In genomic region chrX:105924326-105925070, GRCm38 (mm10) we compare ENCODE assay signal across 23 mouse cellular contexts. TPM values are rescaled to one million over a fixed set of nuclear protein-coding genes. Genes with fewer than 3 reads are reported as not detected.
DNase-seq lines count a peak whose midpoint lies in the region; TF ChIP-seq lines count a peak whose summit lies in the region.
"Had no signal": no experiment of that assay in that cellular context is flagged by ENCODE, and none has a peak within 500 bp of the region (broad histone marks: within the 10 kb centered on the region; RNA-seq: fewer than 3 reads in every experiment).

No protein-coding gene starts in this region.

- H3K9me3 ChIP-seq in ES-Bruce4 (replicated peaks; ENCODE audit: control insufficient read depth, insufficient read depth, low read length, poor library complexity, severe bottlenecking): no peaks in the 10 kb centered on the region
- no peaks in the 10 kb centered on the region for H3K9me3 ChIP-seq in ES-E14 (ENCODE audit: control insufficient read depth, insufficient read depth, low read depth, low read length)
- H3K9me3 ChIP-seq: embryonic facial prominence, embryonic 12.5 days; forebrain, embryonic 13.5 days; forebrain, embryonic 15.5 days had no signal

- H3K27ac ChIP-seq in ES-Bruce4 (ENCODE audit: insufficient read depth, low read length) (peak overlapping the region; percentile 98), ES-E14 (ENCODE audit: insufficient read depth, low read depth, low read length, poor library complexity, severe bottlenecking) (peak overlapping the region; percentile 81; the same call in 1 of the 2 replicates)
- H3K27ac ChIP-seq in bone marrow macrophage, adult 2 months (ENCODE audit: insufficient read depth, low read depth, low read length): peak overlapping the region; percentile 36
- H3K27ac ChIP-seq: embryonic facial prominence, embryonic 10.5 days; embryonic facial prominence, embryonic 12.5 days; forebrain, embryonic 13.5 days; forebrain, embryonic 15.5 days had no signal

- no peaks in the 10 kb centered on the region for H3K27me3 ChIP-seq in ES-Bruce4 (ENCODE audit: control insufficient read depth, insufficient read depth, low read length, poor library complexity, severe bottlenecking)
- H3K27me3 ChIP-seq: CH12.LX; embryonic facial prominence, embryonic 12.5 days; forebrain, embryonic 13.5 days; forebrain, embryonic 15.5 days; Patski had no signal

- H3K4me1 ChIP-seq in ES-Bruce4 (ENCODE audit: control insufficient read depth, insufficient read depth, low read length): no peaks in the 10 kb centered on the region
- peaks cover 2% of the 10 kb centered on the region in 2 experiments; a peak in 2 of 4 replicates for H3K4me1 ChIP-seq in ES-E14 (ENCODE audit: control insufficient read depth in 2 of 2, insufficient read depth in 2 of 2, low read length in 2 of 2, poor library complexity in 1 of 2)
- peaks cover 15% of the 10 kb centered on the region for H3K4me1 ChIP-seq in bone marrow macrophage, adult 2 months (ENCODE audit: control insufficient read depth, insufficient read depth, low read length)

- TF ChIP-seq EP300 in ES-Bruce4 (IDR thresholded peaks at IDR 0.05; ENCODE audit: insufficient read depth, low read depth, low read length): no peak

- H3K4me3 ChIP-seq in ES-Bruce4 (ENCODE audit: low read depth, low read length): peak overlapping the region; percentile 48; the same call in 1 of the 2 replicates
- peak overlapping the region in 1 of 2 experiments; percentile 16; a peak in 2 of 4 replicates for H3K4me3 ChIP-seq in ES-E14 (ENCODE audit: insufficient read depth in 1 of 2, low read depth in 1 of 2, low read length in 2 of 2, poor library complexity in 1 of 2, severe bottlenecking in 1 of 2)
- H3K4me3 ChIP-seq in bone marrow macrophage, adult 2 months (ENCODE audit: insufficient read depth, low read length): no peak overlapping the region
- H3K4me3 ChIP-seq: embryonic facial prominence, embryonic 10.5 days; embryonic facial prominence, embryonic 12.5 days; forebrain, embryonic 13.5 days; forebrain, embryonic 15.5 days had no signal

- in situ Hi-C loops in ES-E14 (cut with MboI; ENCODE audit: low sequenced_read_pairs in 2 of 2, unreplicated experiment in 2 of 2): loop anchor here in 1 of 2 experiments (10.0 kb wide), 1 partner anchor 250 kb away; no protein-coding TSS in a partner anchor

- peak; percentile 25 for DNase-seq in ES-E14 (ENCODE audit: low read depth, low spot score)
- peak; percentile 90 for DNase-seq in R1 (ENCODE audit: low read depth, low spot score)
- no peak for DNase-seq in adrenal gland, adult 18-20 months (ENCODE audit: low spot score in 2 of 2)
- DNase-seq in cerebellum, adult 11 months: no peak
- no peak for DNase-seq in kidney, postnatal 4 days
- DNase-seq: adrenal gland, adult 2 months; adrenal gland, postnatal 10 days; adrenal gland, postnatal 25 days; B cell, adult 2 months; cerebellum, adult 11-12 months; cerebellum, adult 2 months; cerebellum, adult 9-10 months; cerebellum, postnatal 10 days; cerebellum, postnatal 25 days; forebrain, postnatal 0 days had no signal

- TF ChIP-seq CTCF in ES-Bruce4 (IDR thresholded peaks at IDR 0.05; ENCODE audit: low read depth, low read length): no peak
- no peak for TF ChIP-seq CTCF in bone marrow macrophage, adult 2 months (IDR thresholded peaks at IDR 0.05; ENCODE audit: low read depth, low read length)

- TF ChIP-seq POLR2A in ES-Bruce4 (IDR thresholded peaks at IDR 0.05; ENCODE audit: insufficient read depth, low read length): no peak
- no peak for TF ChIP-seq POLR2A in bone marrow macrophage, adult 2 months (IDR thresholded peaks at IDR 0.05; ENCODE audit: borderline replicate concordance, low read depth, low read length)

- H3K9ac ChIP-seq in ES-Bruce4 (ENCODE audit: low read depth, poor library complexity, severe bottlenecking) (peak overlapping the region; percentile 95), ES-E14 (ENCODE audit: insufficient read depth, low read depth, low read length, poor library complexity, severe bottlenecking) (no peak overlapping the region; the same call in 1 of the 2 replicates)
- H3K9ac ChIP-seq: embryonic facial prominence, embryonic 12.5 days; forebrain, embryonic 13.5 days; forebrain, embryonic 15.5 days; forebrain, postnatal 0 days had no signal

- H3K36me3 ChIP-seq in ES-Bruce4 (ENCODE audit: control insufficient read depth, insufficient read depth, low read length, poor library complexity, severe bottlenecking) (peaks cover 4% of the 10 kb centered on the region; the same call in 1 of the 2 replicates), ES-E14 (ENCODE audit: control insufficient read depth, insufficient read depth, low read length, poor library complexity, severe bottlenecking) (peaks cover 6% of the 10 kb centered on the region)
- H3K36me3 ChIP-seq: embryonic facial prominence, embryonic 12.5 days; forebrain, embryonic 15.5 days had no signal

TF ChIP-seq in ES-E14, 5 proteins besides CTCF, POLR2A, EP300 and RAD21:
- TF ChIP-seq MAFK (IDR thresholded peaks at IDR 0.05; ENCODE audit: insufficient read depth, low read depth, low read length) (no peak), ZNF384 (IDR thresholded peaks at IDR 0.05; ENCODE audit: low read depth, low read length) (no peak), ZC3H11A (IDR thresholded peaks at IDR 0.05; ENCODE audit: borderline replicate concordance, low read depth, low read length) (no peak), HCFC1 (IDR thresholded peaks at IDR 0.05; ENCODE audit: borderline replicate concordance, insufficient read depth, low read length) (no peak), CHD2 (IDR thresholded peaks at IDR 0.05; ENCODE audit: low read depth, low read length) (no peak)

RNA-seq across cellular contexts. Expression of gene Atrx, which starts 4.7 kb away (rescaled TPM):
- 522 and 532 TPM in 2 replicates for polyA plus RNA-seq in ES-Bruce4 (2011; ENCODE audit: insufficient read depth, insufficient read length, low read depth, missing spikeins)
- total RNA-seq in ES-E14 (2012; rRNA removed): 189 and 191 TPM in 2 replicates
- 116 and 123 TPM in 2 replicates for polyA plus RNA-seq in bone marrow macrophage, adult 2 months (2012; ENCODE audit: insufficient read depth, insufficient read length, missing spikeins)
- total RNA-seq in adrenal gland, adult 18-20 months (2021): 10 to 100 TPM; 78.5 to 99.6 TPM

Comparison
In these comparisons a context has a peak if more than half of its experiments do, and no peak if none do; other contexts are left out.
1. H3K27ac ChIP-seq: peak in every context shown above with its lines; median percentile 98 in ES-Bruce4; 81 in ES-E14; 36 in bone marrow macrophage, adult 2 months.
2. DNase-seq: peak in ES-E14 (single experiment) and R1 (single experiment); none in adrenal gland, adult 18-20 months (0 of 2), cerebellum, adult 11 months (single experiment) and kidney, postnatal 4 days (0 of 2).